Mouse (Mus musculus) megakaryocyte, embryonic 14.5 days (primary cell): ENCODE measurements around the gene Cped1.

Source experiments
- FLI1 ChIP-seq: IDR thresholded peaks from 2 replicates; pipeline ENCODE4 v1.6.1; 2012; ENCODE audit warnings: low read length, inconsistent platforms, mixed read lengths
- GATA1 ChIP-seq: IDR thresholded peaks from 3 replicates; pipeline ENCODE4 v1.6.1; 2012; ENCODE audit warnings: mixed read lengths, low read length, inconsistent platforms, borderline replicate concordance

DNA sequence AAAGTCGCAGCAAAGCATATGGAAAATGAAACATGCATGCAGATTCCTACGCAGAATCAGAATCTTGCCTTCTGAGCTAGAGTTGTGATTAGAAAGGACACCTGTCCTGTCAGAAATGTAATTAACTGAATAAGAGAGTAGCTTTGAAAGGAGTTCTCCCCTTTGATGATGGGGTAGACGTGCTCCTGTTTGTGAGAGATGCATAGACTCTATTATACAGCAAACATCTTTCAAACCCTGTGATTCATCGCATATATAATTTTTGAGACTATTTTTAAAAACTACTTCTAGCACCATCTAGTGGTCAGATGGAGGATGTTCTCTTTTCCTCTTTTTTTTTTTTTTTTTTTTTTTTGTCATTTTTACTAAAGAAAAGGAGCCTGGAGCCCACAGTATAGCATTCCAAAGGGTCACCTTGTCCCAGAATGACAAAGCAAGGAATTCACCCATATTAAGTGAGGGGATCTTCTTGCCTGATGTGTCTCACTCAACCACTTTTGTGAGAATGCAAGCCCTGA, 85.7 kb downstream of the Cped1 start:
- no peak for TF ChIP-seq GATA1
- no peak for TF ChIP-seq FLI1
